Mouse (Mus musculus): ENCODE measurements at regions not wholly inside any gene's neighbourhood (a gene's known extent, or its start where the extent isn't known, plus 50 kb on each side); places are given as distances from the start of the nearest gene placed in this dataset.

DNA sequence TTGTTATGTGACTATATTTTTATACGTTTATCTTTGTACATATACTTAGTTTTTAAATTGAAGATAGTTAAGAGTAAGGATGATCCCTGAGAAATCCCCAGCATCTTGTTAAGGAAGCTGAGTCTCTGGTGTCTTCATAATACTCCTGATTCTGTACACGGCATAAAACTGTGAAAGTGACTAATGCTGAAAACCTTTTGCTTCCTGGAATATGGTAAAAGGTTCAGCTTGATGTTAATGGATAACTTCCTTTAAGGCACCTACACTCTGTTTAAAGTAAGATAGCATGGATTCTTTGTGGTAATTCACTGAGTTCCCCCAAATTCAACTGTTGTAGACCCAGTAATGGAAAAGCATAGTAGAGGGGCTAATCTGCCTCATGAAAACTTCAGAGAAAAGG lies 67.2 kb upstream of the Rgs1 start:
- DNase-seq = no peak

GRCm38 (mm10) chr1:144314382-144314781 lies 65.3 kb upstream of the Rgs1 start:
- DNase-seq = no peak

DNA sequence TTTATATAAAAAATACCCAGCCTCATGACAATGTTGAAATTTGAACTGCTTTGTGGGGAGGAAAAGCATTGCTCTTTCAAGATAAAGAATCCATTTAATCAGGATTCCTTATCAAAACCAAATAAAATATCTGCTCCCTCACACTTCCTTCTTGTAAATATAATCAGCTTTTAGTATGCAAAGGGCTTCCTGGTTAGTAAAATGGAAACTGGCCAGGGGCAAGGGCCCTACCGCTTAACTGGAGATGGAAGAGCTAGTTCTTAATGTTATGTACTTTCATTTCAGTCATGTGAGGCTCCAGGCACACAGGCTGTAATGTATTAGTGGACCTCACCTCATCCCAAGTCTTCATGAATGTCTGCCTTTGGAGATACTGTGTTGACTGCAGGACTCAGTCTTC lies 64.3 kb upstream of the Rgs1 start:
- DNase-seq = no peak

DNA sequence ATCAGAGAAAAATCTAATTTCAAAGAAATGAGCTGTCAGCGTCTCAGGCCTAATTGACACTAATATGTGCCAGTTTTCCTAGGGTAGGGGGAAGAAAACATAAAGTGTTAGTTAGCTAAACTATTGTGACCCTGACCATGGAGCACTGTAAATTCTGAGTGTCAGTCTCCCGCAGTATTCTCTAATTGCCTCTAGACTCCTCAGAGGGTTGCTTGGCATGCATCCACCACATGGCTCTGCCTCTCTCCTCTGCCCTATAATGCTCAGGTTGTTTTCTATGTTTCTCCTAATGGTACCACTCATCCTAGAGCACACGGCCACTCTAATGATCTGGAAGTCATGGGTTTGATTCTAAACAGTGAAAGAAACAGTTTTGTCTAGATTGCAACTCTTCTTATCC lies 60.9 kb upstream of the Rgs1 start:
- DNase-seq = peak; percentile 34 to 39

DNA sequence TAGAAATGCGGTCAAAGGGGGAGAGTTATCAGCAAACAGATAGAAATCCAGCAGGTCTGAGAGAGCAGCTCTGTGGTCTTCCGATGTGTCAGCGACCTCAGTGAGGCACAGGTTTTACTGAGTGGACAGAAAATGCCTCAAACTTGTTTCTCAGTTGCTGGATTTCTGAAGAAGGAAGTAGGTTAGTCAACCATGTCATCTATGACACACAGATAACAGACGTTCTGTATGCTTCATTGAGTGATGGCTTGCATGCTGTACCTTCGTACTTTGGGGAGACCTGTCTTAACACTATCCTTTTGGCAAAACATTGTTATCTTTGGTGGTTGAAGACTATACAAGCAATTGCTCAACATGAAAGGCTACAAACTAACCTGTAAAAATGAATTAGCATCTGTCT lies 59.3 kb upstream of the Rgs1 start:
- no peak for DNase-seq

- no peak for DNase-seq
These were observed 58.8 kb upstream of the Rgs1 start for GRCm38 (mm10) chr1:144307854-144308285.

DNA sequence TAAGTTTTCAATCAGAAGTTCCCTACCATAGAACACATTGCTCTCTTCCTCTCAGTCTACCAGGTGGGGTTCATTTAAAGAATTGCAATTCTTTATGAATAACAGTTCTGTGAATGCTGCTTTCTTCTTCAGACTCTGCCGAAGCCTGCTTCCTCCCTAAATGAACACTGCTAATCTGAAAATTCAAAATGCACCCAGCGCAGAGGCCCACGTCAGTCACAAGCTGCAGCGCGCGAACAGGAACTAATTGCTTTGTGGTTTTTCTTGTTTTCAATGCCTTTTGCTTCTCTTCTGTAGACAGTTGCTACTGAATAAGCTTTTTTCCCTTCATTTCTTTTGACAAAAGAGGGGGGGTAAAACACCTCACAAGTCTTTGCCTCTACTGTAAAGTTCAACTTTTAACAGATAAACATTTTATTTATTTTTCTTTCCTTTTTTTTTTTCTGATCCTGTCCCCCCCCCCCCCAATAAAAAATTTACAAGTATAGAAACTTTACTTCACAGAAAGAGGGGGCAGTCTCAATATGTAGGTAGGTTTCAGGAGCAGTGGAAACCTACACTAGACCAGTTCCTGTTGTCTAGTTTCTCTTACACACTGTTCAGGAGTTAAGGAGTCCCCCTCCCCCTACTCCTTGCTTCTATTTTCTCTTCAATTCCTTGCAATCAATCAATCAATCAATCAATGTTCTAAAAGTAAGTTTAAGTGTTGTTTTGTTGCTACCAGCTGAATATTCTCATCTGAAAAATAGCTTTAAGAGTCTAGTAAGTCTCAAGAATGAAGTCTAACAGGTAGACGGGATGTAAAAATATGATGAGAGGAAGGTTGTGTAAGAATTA lies 58.2 kb upstream of the Rgs1 start:
- no peak for DNase-seq

GRCm38 (mm10) chr1:144306284-144306683 lies 57.2 kb upstream of the Rgs1 start:
- no peak for DNase-seq

- DNase-seq = no peak
These were observed 51.6 kb upstream of the Rgs1 start for GRCm38 (mm10) chr1:144300670-144301069.

All from cerebellum, postnatal 14 days (tissue).